Mouse (Mus musculus) hematopoietic stem cell, adult 5-6 weeks (primary cell): Measurements from ENCODE around the gene Foxj3. TPM values are rescaled to one million over a fixed set of nuclear protein-coding genes. Genes with fewer than 3 reads are reported as not detected.
A peak's percentile ranks its signal among the peaks of the same experiment; 100 is the strongest.
"Not testable (repeated sequence)": the region's sequence is repeated elsewhere in the genome, so short reads cannot be mapped to it uniquely, and the experiment has no call there.

Source experiments
- ATAC-seq, 2 experiments: fragments of 125-278 bp in 1 of 2; replicated peaks in 1 of 2; 2 replicates each; pipeline ENCODE4 v1.8.0; 2016 to 2017; ENCODE audit warnings: inconsistent platforms in 2 of 2, mild to moderate bottlenecking in 2 of 2, moderate number of reproducible peaks in 2 of 2, low read depth in 1 of 2, moderate TSS enrichment in 1 of 2; ENCODE audit not compliant: low FRiP score in 2 of 2, poor library complexity in 2 of 2, severe bottlenecking in 2 of 2, insufficient read depth in 1 of 2, low TSS enrichment in 1 of 2
- total RNA-seq: library from RNA; stranded (forward); fragments of 172-1452, 232-1000 nt; gene quantifications from 2 replicates; pipeline ENCODE4 v1.2.3, GENCODE M21; 2017

Foxj3 gene
- total RNA-seq, 1 experiment from 2014 or later: 31.3 TPM

DNA sequence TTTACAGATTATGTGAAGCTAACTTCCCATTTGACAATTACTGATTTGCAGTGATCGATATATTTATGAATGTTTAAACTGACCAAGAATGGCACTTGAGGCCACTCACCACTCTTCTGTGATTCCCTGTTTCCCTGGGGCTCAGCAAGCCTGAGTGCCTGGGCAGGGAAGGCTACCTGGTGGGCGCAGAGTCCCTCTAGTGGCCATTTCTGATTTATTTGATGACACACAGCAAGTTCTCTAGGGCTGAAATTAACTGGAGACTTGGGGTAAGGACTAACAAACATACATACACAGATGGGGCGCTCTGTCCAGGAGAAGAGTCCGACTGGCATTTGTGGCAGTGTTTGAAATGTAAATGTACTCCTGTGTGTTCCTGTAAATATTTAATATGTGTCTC is 91.6 kb downstream of the Foxj3 start:
- ATAC-seq: not testable (repeated sequence)

- ATAC-seq: peak; percentile 70 to 84
Observed at GRCm38 (mm10) chr4:119631115-119631919, 94.5 kb downstream of the Foxj3 start.

- no peak for ATAC-seq
Observed at GRCm38 (mm10) chr4:119632721-119633120, 95.9 kb downstream of the Foxj3 start.

DNA sequence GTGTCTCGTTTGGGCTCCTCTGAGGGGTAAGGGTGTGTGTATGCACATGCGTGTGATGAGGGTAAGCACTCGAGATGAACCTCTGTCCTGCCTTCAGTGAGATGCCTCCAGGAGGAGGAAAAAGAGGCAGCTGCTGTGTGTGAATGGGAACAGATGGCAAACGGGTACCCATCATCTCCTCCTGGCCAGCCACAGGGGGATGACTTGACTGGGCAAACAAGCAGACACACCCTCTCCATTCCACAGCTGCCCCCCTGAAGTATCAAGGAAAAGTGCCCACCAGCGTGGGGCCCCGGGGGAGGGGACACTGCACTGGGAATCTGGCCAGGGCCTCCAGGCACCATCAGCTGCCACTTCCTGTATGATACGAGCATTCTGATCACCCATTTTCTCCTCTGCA is 96.5 kb downstream of the Foxj3 start:
- no peak for ATAC-seq

DNA sequence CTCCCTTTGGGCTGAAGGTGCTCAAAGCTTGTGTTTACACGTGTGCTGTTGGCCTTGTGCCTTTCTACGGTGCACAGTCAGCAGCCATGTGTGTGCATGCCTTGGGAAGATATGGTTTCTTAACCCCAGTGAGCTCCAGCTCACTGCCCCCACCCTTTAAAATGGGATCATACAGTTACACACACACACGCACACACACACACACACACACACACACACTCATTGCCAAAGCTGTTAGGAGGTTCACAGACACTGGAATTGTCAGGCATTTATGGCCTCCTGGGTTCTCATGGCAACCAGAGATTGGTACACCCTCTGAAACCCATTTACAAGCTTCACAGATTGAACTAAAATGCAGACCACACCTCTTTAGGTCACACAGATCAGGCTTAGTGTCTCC is 97.1 kb downstream of the Foxj3 start:
- ATAC-seq: no peak

- ATAC-seq: no peak
Observed at GRCm38 (mm10) chr4:119634908-119635660, 98.3 kb downstream of the Foxj3 start.

- ATAC-seq: no peak
Observed at GRCm38 (mm10) chr4:119635686-119636085, 98.9 kb downstream of the Foxj3 start.

- ATAC-seq: no peak
Observed at GRCm38 (mm10) chr4:119636731-119637130, 99.9 kb downstream of the Foxj3 start.

DNA sequence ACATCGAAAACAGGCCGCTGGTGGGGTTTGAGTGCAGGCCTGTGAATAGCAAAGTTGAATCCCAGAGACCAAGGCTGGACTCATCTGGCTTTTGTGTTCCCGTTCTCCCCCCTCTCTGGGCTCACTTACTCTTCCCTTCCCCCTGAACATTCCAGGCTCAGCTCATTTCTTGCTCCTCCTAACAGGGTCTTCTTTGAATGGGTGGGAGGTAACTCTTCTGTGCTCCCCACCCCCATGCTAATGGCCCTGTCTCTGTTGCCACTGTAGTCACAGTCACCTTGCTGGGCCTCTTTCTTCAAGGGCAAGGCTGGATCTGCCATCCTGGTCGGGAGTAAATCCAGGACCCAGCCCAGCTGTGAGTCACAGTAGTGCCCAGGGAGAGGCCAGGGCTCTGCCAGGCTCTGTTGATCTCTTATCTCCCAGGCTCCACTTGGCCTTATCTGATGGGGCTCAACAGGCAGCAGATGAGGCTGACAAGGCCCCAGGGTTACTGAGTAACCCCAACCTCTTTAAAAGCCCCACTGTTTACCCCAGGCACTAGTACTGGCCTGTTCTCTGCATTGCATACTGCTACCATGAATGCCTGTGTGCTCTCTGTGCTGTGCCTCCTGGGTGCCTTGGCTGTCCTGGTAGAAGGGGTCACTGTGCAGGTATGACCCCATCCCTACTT is 100.5 kb downstream of the Foxj3 start, which contains the start of gene Guca2a:
Gene Guca2a (plus strand): TSS at position 529 of the 670 bp plus-strand sequence.
- ATAC-seq: no peak

DNA sequence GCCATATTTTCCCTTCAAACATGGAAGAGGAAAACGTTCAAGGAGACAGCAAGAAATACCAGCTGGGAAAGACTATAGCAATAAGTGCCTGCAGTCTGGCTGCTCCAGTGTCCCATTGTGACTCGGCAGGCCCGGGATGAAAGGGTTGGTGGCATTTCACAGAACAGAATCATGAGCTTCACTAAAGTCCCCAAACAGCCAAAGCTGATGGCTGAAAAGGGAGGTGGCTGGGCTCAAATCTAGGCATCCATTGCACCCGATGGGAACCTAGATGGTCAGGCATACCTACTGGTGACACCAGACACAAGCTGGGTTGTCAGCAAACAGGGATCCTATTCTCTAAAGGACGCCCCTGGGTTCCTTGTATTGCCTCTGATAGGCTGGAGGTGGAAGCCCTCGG is 101.1 kb downstream of the Foxj3 start:
- no peak for ATAC-seq

GRCm38 (mm10) chr4:119638656-119639055 is 101.9 kb downstream of the Foxj3 start:
- no peak for ATAC-seq

- ATAC-seq: no peak
Observed at GRCm38 (mm10) chr4:119642666-119643065, 105.9 kb downstream of the Foxj3 start.

DNA sequence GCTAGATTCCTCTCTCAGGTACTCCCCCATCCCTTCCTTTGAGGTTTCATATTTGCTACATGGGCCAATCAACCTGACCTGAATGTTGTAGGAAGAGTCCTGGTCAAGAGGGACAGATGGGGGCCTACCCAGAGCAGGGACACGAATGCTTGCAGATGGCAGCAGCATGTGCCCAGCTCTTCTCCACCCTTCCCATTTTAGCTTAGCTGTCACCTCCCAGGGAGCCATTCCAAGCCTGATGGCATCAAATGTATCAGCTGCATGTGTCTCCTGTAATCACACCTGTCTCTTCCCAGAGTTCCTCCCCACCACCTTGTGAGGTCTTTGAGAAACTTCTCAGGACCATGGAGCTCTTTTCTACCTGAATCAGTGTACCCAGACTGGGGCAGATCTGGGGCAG is 120.2 kb downstream of the Foxj3 start:
- ATAC-seq: no peak

DNA sequence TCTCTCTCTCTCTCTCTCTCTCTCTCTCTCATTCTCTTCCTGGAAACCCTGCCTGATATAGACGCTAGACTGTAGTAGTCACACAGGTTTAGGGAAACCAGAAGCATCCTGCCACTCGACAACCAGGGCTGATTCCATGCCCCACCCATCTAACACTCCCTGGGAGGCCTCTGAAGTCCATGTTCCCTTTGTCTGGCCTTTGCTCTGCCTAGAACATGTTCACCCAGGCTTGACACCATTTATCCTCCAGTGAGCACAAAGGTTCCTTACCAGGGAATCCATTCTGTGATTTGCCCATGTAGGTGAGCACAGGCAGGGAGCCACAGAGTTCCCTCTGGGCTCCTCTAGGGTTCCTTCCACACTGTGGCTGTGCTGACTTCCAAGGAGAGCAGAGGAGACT is 121.4 kb downstream of the Foxj3 start:
- no peak for ATAC-seq

DNA sequence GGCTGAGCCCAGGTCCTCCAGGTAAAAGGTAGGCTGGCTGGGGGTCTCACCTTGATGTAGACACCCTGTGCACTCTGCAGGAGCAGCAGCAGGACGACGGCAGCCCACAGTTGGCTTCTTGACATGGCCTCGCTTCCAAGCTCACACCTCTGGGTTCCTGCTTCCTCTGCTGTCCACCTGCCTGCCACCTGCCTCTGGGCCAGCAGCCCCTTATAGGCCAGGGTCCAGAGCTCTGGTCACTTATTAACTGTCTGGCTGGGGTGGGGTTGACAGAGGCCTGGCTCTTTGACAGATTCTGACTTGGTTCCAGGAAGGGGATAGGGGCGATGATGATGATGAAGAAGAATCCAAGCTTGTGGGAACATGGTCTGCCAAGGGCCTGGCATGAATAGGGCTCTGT is 121.9 kb downstream of the Foxj3 start, which contains the start of gene Guca2b:
Gene Guca2b (minus strand): TSS at position 224 of the 400 bp plus-strand sequence.
- ATAC-seq: no peak

DNA sequence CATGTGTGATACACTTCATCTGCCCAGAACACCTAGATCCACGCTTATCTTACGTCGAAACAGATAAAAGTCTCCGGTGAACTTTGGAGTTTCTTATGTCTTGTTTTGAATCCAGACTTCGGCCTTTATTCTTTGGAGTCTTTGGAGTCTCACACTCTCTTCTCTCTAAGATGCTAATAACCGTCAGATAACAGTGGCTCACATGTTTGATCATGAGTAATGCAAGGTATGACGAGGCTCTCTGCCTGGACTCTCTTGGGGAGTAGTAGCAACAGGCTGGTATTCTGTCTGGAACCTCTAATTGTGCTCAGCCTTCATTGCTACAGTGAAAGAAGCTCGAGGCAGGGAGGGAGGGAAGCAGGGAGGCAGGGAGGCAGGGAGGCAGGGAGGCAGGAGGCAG is 123.2 kb downstream of the Foxj3 start:
- ATAC-seq: no peak

GRCm38 (mm10) chr4:119662151-119662550 is 125.3 kb downstream of the Foxj3 start:
- ATAC-seq: no peak

DNA sequence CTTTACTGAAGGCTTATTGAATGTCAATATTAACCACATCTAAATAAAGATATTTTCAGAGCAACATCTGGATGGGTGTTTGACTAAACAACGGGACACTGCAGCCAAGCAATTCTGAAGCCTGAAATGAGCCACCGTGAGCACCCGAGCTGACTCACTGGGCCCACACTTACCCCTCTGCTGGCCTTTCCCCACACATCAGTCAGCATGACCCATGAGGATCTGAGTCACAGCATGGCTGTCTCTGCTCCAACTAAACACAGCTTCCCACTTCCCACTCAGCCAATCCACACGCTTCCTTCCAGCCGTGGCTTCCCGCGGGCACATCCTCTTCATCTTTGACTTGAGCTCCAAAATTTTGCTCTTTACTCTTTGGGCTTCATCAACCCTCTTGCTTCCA is 126.2 kb downstream of the Foxj3 start:
- ATAC-seq: 0 out of 4 replicates have a peak, but pooled peaks of 1 of the 2 experiments have one; percentile 19
